In genomic region chr7:25275555-25276298, GRCm38 (mm10) we compare ENCODE assay signal across 9 mouse cellular contexts. TPM values are rescaled to one million over a fixed set of nuclear protein-coding genes. Genes with fewer than 3 reads are reported as not detected.
DNase-seq lines count a peak whose midpoint lies in the region; ATAC-seq and TF ChIP-seq lines count a peak whose summit lies in the region.
"Had no signal": no experiment of that assay in that cellular context is flagged by ENCODE, and none has a peak within 500 bp of the region (broad histone marks: within the 10 kb centered on the region; RNA-seq: fewer than 3 reads in every experiment).

No protein-coding gene starts in this region.

- H3ac ChIP-seq in myocyte (ENCODE audit: control insufficient read depth, insufficient read length), result no peak overlapping the region

- H3K4me3 ChIP-seq in kidney, postnatal 0 days (replicated peaks; ENCODE audit: low read depth, low read length), result no peak overlapping the region
- H3K4me3 ChIP-seq in embryonic facial prominence, embryonic 12.5 days, result no peak overlapping the region
- no peak overlapping the region for H3K4me3 ChIP-seq in hindbrain, embryonic 16.5 days (ENCODE audit: low read length)
- H3K4me3 ChIP-seq in myocyte, result no peak overlapping the region
- H3K4me3 ChIP-seq: midbrain, embryonic 12.5 days had no signal

- no peaks in the 10 kb centered on the region for H3K9me3 ChIP-seq in kidney, postnatal 0 days (replicated peaks; ENCODE audit: low read length)
- no peaks in the 10 kb centered on the region for H3K9me3 ChIP-seq in embryonic facial prominence, embryonic 12.5 days
- no peaks in the 10 kb centered on the region for H3K9me3 ChIP-seq in hindbrain, embryonic 16.5 days (ENCODE audit: control insufficient read depth, low read length)
- H3K9me3 ChIP-seq: midbrain, embryonic 12.5 days had no signal

- H3K27ac ChIP-seq in kidney, postnatal 0 days, result peak overlapping the region; percentile 54
- peak overlapping the region; percentile 72 for H3K27ac ChIP-seq in embryonic facial prominence, embryonic 12.5 days
- peak overlapping the region; percentile 20; the same call in 1 of the 2 replicates for H3K27ac ChIP-seq in hindbrain, embryonic 16.5 days (ENCODE audit: low read depth, low read length)
- H3K27ac ChIP-seq: midbrain, embryonic 12.5 days had no signal

- H3K4me1 ChIP-seq in kidney, postnatal 0 days (replicated peaks; ENCODE audit: insufficient read depth, low read length), result peaks cover 33% of the 10 kb centered on the region
- H3K4me1 ChIP-seq in embryonic facial prominence, embryonic 12.5 days, result peaks cover 27% of the 10 kb centered on the region
- peaks cover 36% of the 10 kb centered on the region for H3K4me1 ChIP-seq in hindbrain, embryonic 16.5 days (ENCODE audit: control insufficient read depth, insufficient read depth, low read depth, low read length)

- H3K27me3 ChIP-seq in kidney, postnatal 0 days (ENCODE audit: insufficient read depth, low read length), result no peaks in the 10 kb centered on the region
- H3K27me3 ChIP-seq in embryonic facial prominence, embryonic 12.5 days, result no peaks in the 10 kb centered on the region
- no peaks in the 10 kb centered on the region for H3K27me3 ChIP-seq in hindbrain, embryonic 16.5 days (replicated peaks; ENCODE audit: control insufficient read depth, insufficient read depth, low read length)
- H3K27me3 ChIP-seq in myocyte (ENCODE audit: control insufficient read depth, insufficient read depth, insufficient read length), result no peaks in the 10 kb centered on the region
- H3K27me3 ChIP-seq: midbrain, embryonic 12.5 days had no signal

- TF ChIP-seq CTCF in kidney, postnatal 0 days (IDR thresholded peaks at IDR 0.05; ENCODE audit: low read depth), result no peak

- 44% methylated on average over 9 of the region's 9 CpGs for WGBS in kidney, postnatal 0 days
- 41% methylated on average over 9 of the region's 9 CpGs for WGBS in embryonic facial prominence, embryonic 12.5 days
- 65% methylated on average over 9 of the region's 9 CpGs for WGBS in hindbrain, embryonic 16.5 days

- no peak for DNase-seq in kidney, postnatal 0 days (ENCODE audit: low spot score)
- no peak for DNase-seq in kidney, postnatal 25 days
- DNase-seq in ovary, postnatal 14 days (ENCODE audit: low spot score), result no peak
- DNase-seq in ovary, adult 18-20 months (ENCODE audit: low spot score), result no peak

- peaks cover 22% of the 10 kb centered on the region for H3K36me3 ChIP-seq in kidney, postnatal 0 days (ENCODE audit: insufficient read depth, low read length)
- H3K36me3 ChIP-seq in embryonic facial prominence, embryonic 12.5 days, result peaks cover 37% of the 10 kb centered on the region
- H3K36me3 ChIP-seq in hindbrain, embryonic 16.5 days (ENCODE audit: control insufficient read depth, insufficient read depth, low read length), result peaks cover 22% of the 10 kb centered on the region; the same call in 1 of the 2 replicates
- no peaks in the 10 kb centered on the region for H3K36me3 ChIP-seq in myocyte (ENCODE audit: control insufficient read depth, insufficient read depth)

- peaks cover 8% of the 10 kb centered on the region for H3K79me2 ChIP-seq in myocyte (ENCODE audit: control insufficient read depth, insufficient read depth)

- no peak overlapping the region for H3K9ac ChIP-seq in kidney, postnatal 0 days (ENCODE audit: low read depth, low read length)
- H3K9ac ChIP-seq in embryonic facial prominence, embryonic 12.5 days, result peak overlapping the region; percentile 0; the same call in 1 of the 2 replicates
- peak overlapping the region; percentile 41; the same call in 1 of the 2 replicates for H3K9ac ChIP-seq in hindbrain, embryonic 16.5 days (ENCODE audit: low read depth, low read length)

- ATAC-seq in kidney, postnatal 0 days (replicated peaks; ENCODE audit: low FRiP score, low read depth), result no peak
- ATAC-seq in embryonic facial prominence, embryonic 12.5 days (ENCODE audit: insufficient number of reproducible peaks, insufficient read depth, low FRiP score, low TSS enrichment), result no peak
- no peak for ATAC-seq in hindbrain, embryonic 16.5 days
- ATAC-seq in inflammation-experienced regulatory T-cells, adult 6 months, result no peak

- peak; percentile 33 for TF ChIP-seq POLR2A in myocyte (IDR thresholded peaks at IDR 0.05; ENCODE audit: insufficient read length, low read depth)

- H3K4me2 ChIP-seq in kidney, postnatal 0 days (ENCODE audit: low read length), result no peak overlapping the region
- no peak overlapping the region for H3K4me2 ChIP-seq in embryonic facial prominence, embryonic 12.5 days (replicated peaks)
- H3K4me2 ChIP-seq in hindbrain, embryonic 16.5 days (ENCODE audit: low read length), result no peak overlapping the region
- peak overlapping the region; percentile 68 for H3K4me2 ChIP-seq in myocyte (ENCODE audit: low read depth)
- H3K4me2 ChIP-seq: midbrain, embryonic 12.5 days had no signal

TF ChIP-seq in myocyte, 11 proteins besides CTCF, POLR2A, EP300 and RAD21:
- TF ChIP-seq TCF12 (IDR thresholded peaks at IDR 0.05; ENCODE audit: insufficient read depth, poor library complexity, severe bottlenecking), result no peak
- TF ChIP-seq TCF3 (IDR thresholded peaks at IDR 0.05; ENCODE audit: insufficient read length, low read depth), result no peak
- no peak for TF ChIP-seq SRF (IDR thresholded peaks at IDR 0.05; ENCODE audit: control insufficient read depth, insufficient read length, low read depth)
- TF ChIP-seq USF1 (IDR thresholded peaks at IDR 0.05; ENCODE audit: low read depth), result no peak
- no peak for TF ChIP-seq POLR2AphosphoS2 (IDR thresholded peaks at IDR 0.05; ENCODE audit: insufficient read length, low read depth)
- TF ChIP-seq MAX (IDR thresholded peaks at IDR 0.05; ENCODE audit: low read depth), result no peak
- peak in 2 of 3 experiments; percentile 82 to 94 for TF ChIP-seq MYOD1 (IDR thresholded peaks at IDR 0.05; ENCODE audit: control insufficient read depth in 1 of 3, insufficient read length in 2 of 3, low read depth in 2 of 3)
- no peak for TF ChIP-seq REST (IDR thresholded peaks at IDR 0.05; ENCODE audit: insufficient read depth, insufficient read length)
- no peak for TF ChIP-seq E2F4 (IDR thresholded peaks at IDR 0.05; ENCODE audit: insufficient read depth)
- no peak for TF ChIP-seq CEBPB (IDR thresholded peaks at IDR 0.05; ENCODE audit: insufficient read depth, poor library complexity, severe bottlenecking)
- TF ChIP-seq MYOG (IDR thresholded peaks at IDR 0.05; ENCODE audit: control insufficient read depth in 1 of 3, insufficient read depth in 1 of 3, insufficient read length in 2 of 3, low read depth in 2 of 3), result peak in 2 of 3 experiments; percentile 82 to 96
TF ChIP-seq in myocyte: peak in this region for 2.

RNA-seq across cellular contexts. Expression of gene Cic, which starts 8.2 kb away (rescaled TPM):
- polyA plus RNA-seq in kidney, postnatal 0 days (2015; fragmentation: Nextera tagmentation; extraction: Ambion mirVana), result 22.0 and 23.3 TPM in 2 replicates
- 45.7 and 47.0 TPM in 2 replicates for polyA plus RNA-seq in embryonic facial prominence, embryonic 12.5 days (2016; fragmentation: Nextera tagmentation; extraction: Ambion mirVana)
- 31.0 and 36.4 TPM in 2 replicates for polyA plus RNA-seq in hindbrain, embryonic 16.5 days (2015; fragmentation: Nextera tagmentation; extraction: Ambion mirVana)
- 65.8 TPM for polyA plus RNA-seq in myocyte (2012; fragmentation: generic; extraction: Trizol)
- 10 to 100 TPM; 17.9 to 35.2 (median 21.6) TPM for polyA plus RNA-seq in inflammation-experienced regulatory T-cells, adult 6 months (2017; shearing (Covaris generic))

RNA-seq across cellular contexts. Expression of gene Pafah1b3, which starts 22.1 kb away (rescaled TPM):
- polyA plus RNA-seq in kidney, postnatal 0 days (2015; fragmentation: Nextera tagmentation; extraction: Ambion mirVana), result 144 and 152 TPM in 2 replicates
- 317 and 337 TPM in 2 replicates for polyA plus RNA-seq in embryonic facial prominence, embryonic 12.5 days (2016; fragmentation: Nextera tagmentation; extraction: Ambion mirVana)
- polyA plus RNA-seq in hindbrain, embryonic 16.5 days (2015; fragmentation: Nextera tagmentation; extraction: Ambion mirVana), result 566 and 571 TPM in 2 replicates
- 54.0 TPM for polyA plus RNA-seq in myocyte (2012; fragmentation: generic; extraction: Trizol)
- 10 to 100 TPM; 17.5 to 37.2 (median 31.3) TPM for polyA plus RNA-seq in inflammation-experienced regulatory T-cells, adult 6 months (2017; shearing (Covaris generic))

RNA-seq across cellular contexts. Expression of gene Erf, which starts 25.2 kb away (rescaled TPM):
- 12.7 and 18.6 TPM in 2 replicates for polyA plus RNA-seq in kidney, postnatal 0 days (2015; fragmentation: Nextera tagmentation; extraction: Ambion mirVana)
- polyA plus RNA-seq in embryonic facial prominence, embryonic 12.5 days (2016; fragmentation: Nextera tagmentation; extraction: Ambion mirVana), result 20.0 and 20.8 TPM in 2 replicates
- polyA plus RNA-seq in hindbrain, embryonic 16.5 days (2015; fragmentation: Nextera tagmentation; extraction: Ambion mirVana), result 3.7 and 4.3 TPM in 2 replicates
- 42.5 TPM for polyA plus RNA-seq in myocyte (2012; fragmentation: generic; extraction: Trizol)
- under 1 TPM; 0.34 to 0.70 (median 0.38) TPM for polyA plus RNA-seq in inflammation-experienced regulatory T-cells, adult 6 months (2017; shearing (Covaris generic))

RNA-seq across cellular contexts. Expression of gene Prr19, which starts 25.5 kb away (rescaled TPM):
- polyA plus RNA-seq in kidney, postnatal 0 days (2015; fragmentation: Nextera tagmentation; extraction: Ambion mirVana), result 0.21 and 0.26 TPM in 2 replicates
- 1.0 and 1.9 TPM in 2 replicates for polyA plus RNA-seq in embryonic facial prominence, embryonic 12.5 days (2016; fragmentation: Nextera tagmentation; extraction: Ambion mirVana)
- polyA plus RNA-seq in hindbrain, embryonic 16.5 days (2015; fragmentation: Nextera tagmentation; extraction: Ambion mirVana), result 4.7 and 4.8 TPM in 2 replicates
- not detected for polyA plus RNA-seq in myocyte (2012; fragmentation: generic; extraction: Trizol)
- polyA plus RNA-seq in inflammation-experienced regulatory T-cells, adult 6 months (2017; shearing (Covaris generic)), result not detected

RNA-seq across cellular contexts. Expression of gene Tmem145, which starts 30.2 kb away (rescaled TPM):
- 0.23 and 0.50 TPM in 2 replicates for polyA plus RNA-seq in kidney, postnatal 0 days (2015; fragmentation: Nextera tagmentation; extraction: Ambion mirVana)
- polyA plus RNA-seq in embryonic facial prominence, embryonic 12.5 days (2016; fragmentation: Nextera tagmentation; extraction: Ambion mirVana), result 2.7 and 4.0 TPM in 2 replicates
- 78.7 and 85.0 TPM in 2 replicates for polyA plus RNA-seq in hindbrain, embryonic 16.5 days (2015; fragmentation: Nextera tagmentation; extraction: Ambion mirVana)
- polyA plus RNA-seq in myocyte (2012; fragmentation: generic; extraction: Trizol), result 0.02 TPM
- polyA plus RNA-seq in inflammation-experienced regulatory T-cells, adult 6 months (2017; shearing (Covaris generic)), result not detected

Comparison
In these comparisons a context has a peak if more than half of its experiments do, and no peak if none do; other contexts are left out.
1. H3K27ac ChIP-seq: peak in every context shown above with its lines; median percentile 72 in embryonic facial prominence, embryonic 12.5 days; 54 in kidney, postnatal 0 days; 20 in hindbrain, embryonic 16.5 days.